Mouse (Mus musculus): ENCODE data around the gene Cabin1.

The Cabin1 gene

DNA sequence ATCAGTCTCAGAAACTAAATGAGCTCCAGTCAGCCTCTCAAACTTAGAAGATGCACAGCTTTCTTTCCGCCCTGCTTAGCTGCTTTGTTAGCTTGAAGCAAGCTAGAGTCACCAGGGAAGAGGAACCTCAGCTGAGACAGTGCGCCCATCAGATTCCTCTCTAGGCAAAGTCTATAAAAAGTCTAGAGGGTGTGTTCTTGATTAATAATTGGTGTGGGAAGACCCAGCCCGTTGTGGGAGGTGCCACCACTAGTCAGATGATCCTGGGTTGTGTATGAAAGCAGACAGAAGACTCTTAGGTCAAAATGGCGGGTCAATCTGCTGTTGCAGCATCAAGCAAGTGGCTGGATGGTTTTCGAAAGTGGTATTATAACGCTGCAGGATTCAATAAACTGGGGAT, 2.7 kb upstream of the Cabin1 start:
- DNase-seq (ENCODE audit: low spot score) = no peak

DNA sequence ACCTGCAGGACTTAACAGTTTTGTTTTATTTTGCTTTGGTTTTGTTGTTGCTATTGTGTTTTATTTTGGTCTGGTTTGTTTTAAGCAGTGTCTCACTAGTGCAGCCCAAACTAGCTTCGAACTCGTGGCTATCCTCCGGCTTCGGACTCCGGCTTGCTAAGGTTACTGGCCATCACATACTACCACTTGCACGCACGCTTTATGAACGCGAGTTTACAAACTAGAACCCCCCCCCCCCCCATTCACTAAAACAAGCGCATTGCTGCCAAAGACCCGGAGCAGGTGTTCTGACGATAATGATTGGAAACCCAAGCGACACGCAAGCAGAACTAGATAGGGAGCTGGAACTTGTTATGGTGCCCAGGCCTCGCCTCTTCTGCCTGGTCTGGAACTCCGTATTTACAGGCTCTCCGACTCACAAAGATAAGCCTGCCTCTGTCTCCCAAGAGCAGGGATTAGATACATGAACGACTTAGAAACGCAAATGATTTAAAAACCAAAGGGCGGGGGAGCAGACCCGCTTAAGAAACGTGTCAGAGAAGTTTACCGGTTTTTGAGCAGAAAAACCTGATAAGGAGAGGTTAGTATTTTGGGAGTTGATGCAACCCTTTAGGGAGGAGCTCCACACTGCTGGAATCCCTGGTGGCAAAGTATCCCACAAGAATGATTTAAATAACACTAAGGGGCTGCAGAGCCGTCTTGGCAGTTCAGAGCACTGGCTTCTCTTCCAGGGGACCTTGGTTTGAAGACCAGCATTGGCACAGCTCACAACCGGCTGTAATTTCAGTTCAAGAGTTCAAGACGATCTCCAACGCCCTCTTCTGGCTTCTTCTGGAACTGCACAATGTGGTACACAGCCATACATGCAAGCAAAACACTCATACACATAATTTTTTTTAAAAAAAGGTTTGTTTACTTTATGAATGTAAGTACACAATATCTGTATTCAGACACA, 655 bp upstream of the Cabin1 start:
- peak; percentile 62 for DNase-seq (ENCODE audit: low spot score)

DNA sequence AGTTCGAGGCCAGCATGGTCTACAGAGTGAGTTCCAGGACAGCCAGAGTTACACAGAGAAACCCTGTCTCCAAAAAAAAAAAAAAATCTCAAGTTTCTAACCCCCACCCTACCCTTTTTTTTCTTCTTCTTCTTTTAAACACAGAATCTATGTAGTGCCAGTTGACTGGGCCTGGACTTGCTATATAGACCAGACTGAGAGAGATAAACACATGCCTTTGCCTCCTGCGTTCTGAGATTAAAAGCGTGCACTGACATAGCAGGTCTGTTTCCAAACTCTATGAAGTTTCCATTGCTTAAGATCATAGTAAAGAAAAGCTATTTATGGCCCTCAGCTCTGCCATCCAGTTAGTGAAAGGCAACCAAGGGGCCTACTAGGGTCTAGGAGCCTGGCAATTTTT, 1.7 kb downstream of the Cabin1 start:
- DNase-seq (ENCODE audit: low spot score) = no peak

DNA sequence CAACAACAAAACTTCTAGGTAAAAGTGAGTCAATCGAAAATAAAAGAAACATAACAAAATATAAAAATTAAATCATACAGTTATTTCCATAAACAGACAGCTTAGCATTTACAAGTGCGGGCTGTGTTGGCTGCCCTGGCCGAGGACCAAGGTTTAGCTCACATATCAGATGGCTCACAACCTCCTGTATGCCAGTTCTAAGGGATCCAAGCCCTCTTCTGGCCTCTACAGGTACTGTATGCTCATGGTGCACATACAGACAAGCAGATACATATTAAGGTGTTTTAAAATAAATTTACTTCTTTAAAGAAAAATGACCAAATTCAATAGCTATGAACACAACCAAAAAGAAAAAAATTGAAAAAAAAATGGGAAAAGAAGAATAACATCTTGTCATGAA, 3.8 kb downstream of the Cabin1 start:
- no peak for DNase-seq (ENCODE audit: low spot score)

DNA sequence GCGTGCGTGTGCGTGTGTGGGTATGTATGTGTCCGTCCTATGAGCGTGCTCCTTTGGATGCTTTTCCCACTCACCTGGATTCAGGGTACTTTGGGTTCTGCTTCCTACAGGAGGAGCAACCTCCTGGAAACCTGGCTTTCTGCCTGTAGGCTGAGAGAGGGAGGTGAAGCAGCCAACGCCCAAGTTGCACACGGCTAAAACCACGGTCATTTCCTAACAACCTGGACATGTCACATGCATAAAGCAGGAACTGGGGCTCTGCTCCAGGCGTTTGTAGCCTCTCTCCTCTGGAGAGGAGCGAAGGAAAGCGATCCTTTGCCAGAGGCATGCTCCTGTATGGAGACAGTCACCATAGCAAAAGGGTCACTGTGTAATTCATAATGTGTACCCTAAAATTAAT, 7.4 kb downstream of the Cabin1 start:
- no peak for DNase-seq (ENCODE audit: low spot score)

DNA sequence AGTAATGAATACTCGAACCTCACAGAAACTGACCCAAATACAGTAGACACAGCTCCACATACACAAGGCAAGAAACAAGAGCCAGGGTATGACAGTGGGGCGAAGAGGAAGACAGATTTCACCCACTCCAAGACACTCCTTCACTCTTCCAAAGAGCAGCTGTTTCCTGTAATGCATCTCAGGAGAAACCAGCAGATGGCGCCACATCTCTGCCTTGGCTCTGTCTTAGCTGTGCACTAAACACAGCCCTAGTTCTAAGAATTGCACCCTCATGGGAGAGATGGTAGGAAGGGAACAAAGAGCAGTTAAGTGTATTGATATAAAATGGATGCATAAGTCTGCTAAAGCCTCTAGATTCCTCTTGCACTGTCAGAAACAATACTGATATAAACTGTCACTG, 20.1 kb downstream of the Cabin1 start:
- DNase-seq (ENCODE audit: low spot score) = peak; percentile 40

DNA sequence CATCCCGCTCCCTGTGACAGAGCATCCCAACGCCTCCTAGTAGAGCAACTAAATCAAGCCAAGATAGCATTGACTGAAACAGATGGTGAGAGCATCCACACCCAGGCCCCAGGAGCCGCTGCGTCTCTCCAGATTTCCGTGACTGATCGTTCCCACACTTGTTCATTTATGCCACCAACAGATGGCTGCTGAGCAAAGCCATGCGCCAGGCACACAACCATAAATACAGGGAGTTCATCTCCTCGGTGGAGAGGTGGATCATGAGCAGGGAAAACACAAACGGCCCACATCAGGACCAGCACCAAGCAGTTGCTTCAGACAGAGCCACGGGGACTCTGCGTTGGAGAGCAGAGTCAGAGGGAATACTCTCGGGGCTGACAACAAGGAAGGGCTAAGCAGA, 20.8 kb downstream of the Cabin1 start:
- no peak for DNase-seq (ENCODE audit: low spot score)

DNA sequence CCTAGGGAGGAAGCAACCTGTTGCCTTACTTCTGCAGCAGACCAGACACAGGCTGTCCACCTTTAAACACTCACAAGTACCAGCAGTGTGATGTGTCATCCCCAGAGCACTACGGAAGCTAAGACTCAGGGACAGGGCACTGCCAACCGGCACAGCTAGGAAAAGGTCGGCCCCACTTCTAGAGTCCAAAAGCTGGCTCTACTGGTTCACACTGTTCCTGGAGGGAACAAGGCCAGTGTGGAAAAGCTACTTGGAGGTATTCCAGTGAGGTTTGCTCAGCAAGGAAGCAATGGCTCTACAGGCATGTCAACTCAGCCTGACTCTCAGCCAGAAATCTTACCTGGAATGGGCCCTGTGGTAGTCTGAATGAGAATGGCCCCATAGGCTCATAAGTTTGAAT, 23.3 kb downstream of the Cabin1 start:
- DNase-seq (ENCODE audit: low spot score) = no peak

DNA sequence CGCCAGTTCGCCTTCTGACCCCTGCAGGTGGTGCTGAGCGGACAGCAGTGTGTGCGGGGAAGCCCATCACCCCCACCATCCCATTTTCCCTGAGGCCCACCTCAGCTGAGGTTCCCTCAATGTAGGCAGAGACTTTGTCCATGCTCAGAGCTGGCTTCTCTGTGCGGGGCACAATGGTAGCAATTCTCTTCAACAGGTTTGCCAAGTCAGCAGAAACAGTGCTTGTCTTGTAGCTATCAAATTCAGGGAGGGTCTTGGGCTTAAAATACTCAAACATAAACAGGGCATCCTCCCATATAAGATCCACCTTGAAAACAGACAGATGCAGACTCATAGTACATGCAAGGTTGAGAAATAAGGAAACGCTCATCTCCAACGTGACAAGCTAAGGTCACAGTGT, 38.7 kb downstream of the Cabin1 start:
- DNase-seq (ENCODE audit: low spot score) = no peak

DNA sequence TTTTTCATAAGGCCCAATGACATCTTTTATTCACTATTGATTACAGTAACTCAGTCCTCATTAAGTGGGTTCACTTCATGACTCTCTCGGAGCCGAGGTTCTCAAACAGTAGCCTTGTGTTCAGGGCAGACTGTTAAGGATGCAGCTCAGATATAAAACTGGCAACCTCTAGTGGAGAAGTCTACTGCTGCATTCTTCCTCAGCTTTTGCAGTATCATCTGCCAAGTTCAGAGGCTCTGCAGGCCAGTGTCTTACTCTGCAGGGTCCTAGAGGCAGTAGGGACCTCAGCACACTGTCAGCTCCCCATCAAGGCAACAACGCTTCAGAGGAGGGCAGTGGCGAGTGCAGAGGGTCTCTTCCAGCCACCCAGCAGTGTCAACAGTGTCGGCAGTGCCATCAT, 43.9 kb downstream of the Cabin1 start:
- DNase-seq (ENCODE audit: low spot score) = no peak

DNA sequence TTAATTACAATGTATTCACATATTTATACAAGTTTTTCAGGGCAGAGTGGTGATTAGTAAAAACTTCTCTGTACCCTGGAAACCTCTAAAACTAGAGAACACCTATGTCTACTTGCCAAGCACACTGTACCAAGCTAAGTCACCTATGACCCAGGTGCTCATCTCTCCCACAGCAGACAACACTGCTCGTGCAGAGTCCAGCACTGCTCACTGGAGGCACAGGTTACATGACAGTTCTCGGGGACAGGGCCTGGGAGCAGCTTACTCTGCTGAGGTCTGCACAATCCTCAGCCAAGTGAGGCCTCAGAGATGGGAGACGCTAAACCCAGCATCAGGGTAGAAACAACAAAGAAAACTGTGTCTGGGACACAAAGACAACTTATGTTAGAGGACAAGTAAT, 49.3 kb downstream of the Cabin1 start:
- no peak for DNase-seq (ENCODE audit: low spot score)

DNA sequence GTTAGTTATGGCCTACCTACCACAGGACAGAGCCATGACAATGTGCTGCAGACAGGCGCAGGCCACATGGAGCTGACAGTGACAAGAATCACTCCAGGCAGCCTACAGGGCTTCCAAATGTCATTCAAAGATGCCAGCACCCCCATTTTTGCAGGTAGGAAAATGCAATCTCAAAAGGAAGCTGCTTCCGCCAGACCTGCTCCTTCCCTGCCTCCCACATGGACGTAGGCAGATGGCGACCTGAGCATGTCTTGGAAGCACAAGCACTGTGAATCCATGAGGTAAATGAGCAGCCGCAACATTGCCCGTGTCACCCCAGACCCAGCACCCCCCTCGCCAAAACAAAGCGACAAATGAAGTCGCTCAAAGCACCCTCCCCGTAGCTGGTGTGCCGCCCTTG, 51.1 kb downstream of the Cabin1 start:
- no peak for DNase-seq (ENCODE audit: low spot score)

DNA sequence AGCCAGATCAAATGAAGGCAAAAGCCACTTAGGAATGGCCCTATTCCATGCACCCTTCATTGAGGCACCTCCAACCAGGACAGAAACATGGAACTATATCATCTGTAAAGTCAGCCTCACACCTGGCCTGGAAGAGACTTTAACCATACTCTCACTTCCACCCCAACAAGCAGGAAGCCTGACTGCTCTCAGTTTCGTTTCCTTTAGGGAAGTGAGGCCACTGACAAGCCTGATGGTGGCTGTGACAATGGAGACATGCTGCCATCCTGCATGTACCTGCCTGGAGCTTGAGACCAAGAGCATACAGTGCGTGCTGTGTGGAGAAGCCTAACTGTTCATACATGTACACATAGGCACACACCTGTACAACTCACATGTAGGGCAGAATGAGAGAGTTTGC, 53.9 kb downstream of the Cabin1 start:
- no peak for DNase-seq (ENCODE audit: low spot score)

DNA sequence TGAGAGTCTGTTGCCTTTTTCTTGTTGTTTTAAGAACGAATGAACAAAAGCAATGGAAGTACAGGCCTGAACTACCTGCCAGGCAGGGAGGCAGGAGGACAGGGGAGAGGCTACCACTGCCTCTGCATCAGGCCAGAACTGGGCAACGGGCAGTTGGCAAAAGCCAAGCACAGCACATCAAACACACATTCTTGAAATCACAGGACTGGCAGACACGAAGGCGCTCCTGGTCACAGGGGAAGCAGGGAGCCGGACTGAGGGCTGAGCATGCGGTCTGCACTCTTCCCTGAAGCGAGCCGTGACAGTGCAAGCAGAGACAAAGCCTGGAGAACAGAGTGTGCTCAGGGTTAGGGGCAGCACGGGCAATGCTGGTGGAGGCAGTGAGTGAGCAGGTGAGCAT, 54.9 kb downstream of the Cabin1 start:
- DNase-seq (ENCODE audit: low spot score) = no peak

DNA sequence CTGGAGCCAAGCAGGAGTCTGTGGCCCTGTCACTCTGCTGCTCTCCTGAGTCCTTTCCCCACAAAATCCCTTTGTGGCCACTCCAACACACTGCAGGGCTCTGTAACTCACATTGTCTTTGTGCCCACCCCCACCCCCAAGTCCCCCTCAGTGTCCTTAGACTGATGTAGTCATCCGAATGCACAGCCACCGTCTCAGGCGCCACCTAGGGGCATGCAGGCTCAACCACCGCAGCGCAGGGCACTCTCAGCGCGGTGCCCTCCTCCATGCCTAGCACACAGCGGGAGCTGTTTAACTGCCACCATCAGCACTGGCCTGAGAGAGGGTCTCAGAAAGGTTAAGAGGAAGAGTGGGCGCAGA, 55.5 kb downstream of the Cabin1 start:
- DNase-seq (ENCODE audit: low spot score) = no peak

DNA sequence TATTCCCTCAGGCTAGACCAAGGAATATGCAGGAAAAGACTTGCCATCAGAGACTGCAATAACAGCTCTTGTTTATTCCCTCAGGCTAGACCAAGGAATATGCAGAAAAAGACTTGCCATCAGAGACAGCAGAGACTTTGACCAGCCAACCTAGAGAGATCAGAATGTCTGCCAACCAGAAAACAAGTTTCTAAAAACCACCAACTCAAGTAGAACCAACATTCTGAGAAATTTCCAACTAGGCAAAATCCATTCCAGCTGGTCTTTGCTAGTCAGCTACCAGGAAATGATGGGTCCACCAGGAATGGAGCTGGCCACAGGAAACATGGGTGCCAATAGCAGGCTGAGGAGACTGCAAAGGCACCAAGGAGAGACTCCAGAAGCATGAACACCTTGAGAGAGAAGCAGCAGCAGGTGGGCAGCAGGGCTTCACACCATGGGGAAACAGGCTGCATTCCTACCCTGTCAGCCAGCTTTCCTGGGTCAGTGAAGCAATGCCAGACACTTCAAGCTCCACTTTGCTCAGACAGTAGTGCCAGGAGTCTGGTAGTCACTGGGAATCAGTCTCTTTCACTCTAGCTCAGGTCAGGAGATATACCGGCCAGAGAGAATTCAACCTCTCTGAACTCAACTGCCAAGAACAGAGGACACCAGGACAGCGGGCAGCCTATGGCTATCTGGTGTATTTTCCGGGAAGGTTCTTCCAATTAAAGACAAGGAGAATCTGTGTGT, 56.1 kb downstream of the Cabin1 start:
- no peak for DNase-seq (ENCODE audit: low spot score)

DNA sequence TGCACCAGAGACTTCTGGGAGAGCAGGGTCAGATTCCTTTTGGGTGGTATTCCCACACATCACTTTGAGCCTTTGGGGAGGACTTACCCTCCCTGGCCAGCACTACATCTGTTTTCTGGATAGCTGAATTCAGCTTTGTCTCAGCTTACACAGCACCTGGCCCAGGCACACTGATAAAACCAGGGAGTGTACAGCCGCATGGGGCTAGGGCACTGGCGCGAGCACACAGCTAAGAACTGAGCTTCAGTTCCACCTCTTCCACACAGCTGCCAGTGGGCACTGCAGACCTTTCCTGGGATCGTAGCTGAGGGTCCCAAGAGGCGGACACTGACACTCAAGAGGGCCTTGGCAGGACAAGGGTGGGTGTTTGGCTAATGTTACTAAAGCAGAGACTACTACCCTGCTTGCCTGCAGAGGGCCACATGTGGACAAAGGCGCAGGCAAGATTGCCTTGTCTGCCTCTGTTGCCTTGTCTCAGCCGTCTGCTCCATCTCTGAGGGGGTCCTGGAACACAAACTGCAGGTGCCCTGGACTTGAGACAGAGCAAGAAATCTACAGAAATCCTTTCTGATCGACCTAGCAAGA, 57.4 kb downstream of the Cabin1 start:
- DNase-seq (ENCODE audit: low spot score) = no peak

DNA sequence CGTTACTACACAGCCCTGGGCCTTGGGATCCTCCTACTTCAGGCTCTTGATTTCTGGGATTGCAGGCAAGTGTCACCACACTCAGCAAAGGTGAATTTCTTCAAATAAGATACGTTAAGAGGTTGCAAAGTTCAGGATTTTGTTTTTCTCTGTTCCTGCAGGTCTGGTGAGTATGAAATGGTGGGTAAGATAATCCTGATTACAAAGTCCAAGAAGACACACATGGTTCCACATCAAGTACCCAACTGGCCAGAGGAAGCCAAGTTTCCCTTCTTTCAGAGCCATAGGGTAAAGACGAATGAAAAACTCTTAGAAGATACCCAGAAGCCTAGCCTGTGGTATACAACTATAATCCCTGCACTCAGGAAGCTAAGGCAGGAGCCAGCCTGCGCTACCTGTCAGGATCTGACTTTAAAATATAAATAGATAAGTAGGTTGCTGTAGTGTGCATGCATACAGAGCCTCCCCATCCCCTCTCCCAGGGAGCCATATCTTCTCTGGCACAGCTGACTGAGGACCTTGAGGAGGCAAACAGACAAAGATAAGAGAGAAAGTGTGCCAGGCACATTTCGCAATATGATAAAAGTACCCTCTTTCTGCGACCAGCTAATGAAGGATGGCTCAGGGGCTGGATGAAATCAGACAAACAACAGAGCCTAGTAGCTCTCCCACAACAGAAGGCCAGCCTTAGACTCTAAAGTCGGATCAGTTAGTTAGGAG, 58.3 kb downstream of the Cabin1 start:
- DNase-seq (ENCODE audit: low spot score) = peak; percentile 52

DNA sequence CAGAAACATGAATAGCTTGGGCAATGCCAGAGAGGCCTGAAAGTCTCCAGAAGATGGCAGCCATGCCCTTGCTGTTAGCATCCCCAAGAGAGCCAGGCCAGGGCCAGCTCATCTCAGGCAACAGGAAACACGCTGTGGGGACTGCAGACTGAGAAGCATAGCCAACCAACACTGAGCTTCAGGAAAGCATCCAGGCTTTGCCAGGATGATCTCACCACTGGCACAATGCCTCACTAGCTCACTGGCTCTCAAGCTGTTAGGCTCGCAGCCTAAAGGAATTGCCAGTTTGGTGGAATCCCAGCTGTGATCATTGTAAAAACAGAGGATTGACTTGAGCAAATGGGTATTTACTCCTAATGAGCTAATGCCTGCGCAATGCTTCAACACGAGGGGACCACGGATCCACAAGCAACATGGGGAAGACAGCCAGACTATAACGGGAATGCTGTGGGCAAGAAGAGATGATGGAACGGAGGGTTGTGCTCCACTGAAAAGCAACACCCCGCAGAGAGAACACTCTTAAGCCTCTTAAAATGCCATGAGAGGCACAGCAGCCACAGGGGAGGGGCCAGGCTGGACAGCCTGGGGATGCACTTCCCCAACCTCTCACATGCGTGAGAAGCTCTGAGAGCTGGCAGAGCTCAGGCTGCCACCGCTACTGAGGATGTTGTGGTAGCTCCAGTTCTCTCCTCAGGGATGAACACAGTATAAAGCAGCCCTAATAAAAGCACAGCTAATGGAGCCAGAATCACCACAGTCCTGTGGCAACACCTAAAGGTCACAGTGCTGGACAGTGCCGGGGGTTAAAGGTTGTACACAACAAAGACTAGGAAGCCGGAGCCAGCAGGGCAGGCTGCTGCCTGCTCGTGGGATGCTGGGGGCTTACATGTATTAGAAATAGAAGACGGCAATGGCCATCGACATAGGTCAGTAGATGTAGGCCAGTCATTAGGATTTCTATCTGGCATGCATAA, 59.6 kb downstream of the Cabin1 start:
- peak; percentile 68 for DNase-seq (ENCODE audit: low spot score)

DNA sequence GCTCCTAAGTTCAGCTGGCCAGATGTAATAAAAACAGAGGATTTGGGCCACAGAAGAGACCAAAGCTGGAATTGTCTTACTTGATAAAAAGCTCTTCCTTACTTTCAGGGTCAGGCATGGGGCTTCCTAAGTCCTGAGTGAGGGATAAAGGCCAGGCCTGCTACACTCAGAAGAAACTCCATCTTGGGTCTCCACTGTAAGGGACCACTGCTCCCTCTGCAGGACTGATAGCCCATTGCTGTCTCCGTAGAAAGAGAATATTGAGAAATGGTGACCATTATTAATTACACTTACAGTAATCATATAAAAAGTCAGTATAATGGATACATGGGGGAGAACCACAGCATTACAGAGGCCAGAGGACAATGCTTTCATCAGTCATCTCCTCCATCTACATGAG, 60.6 kb downstream of the Cabin1 start:
- DNase-seq (ENCODE audit: low spot score) = no peak

DNA sequence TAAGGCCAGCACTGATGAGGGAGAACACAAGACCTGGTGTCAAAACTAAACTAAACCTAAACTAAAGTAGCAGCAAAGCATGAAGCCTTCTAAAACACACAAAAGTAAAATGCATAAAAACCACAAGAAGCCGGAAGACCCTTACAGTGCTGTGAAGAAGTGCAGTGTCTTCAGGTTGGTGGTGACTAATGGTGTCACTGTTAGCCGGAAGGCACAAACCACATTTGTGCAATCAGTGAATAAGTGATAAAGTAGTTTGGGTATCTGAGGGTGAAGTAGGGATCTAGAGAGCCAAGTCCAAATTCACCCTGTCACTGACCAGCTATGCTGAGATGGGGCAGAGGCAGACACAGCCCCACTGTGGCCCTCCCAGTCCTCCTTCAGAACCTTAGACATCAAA, 61.6 kb downstream of the Cabin1 start:
- DNase-seq (ENCODE audit: low spot score) = no peak

Measured in testis, postnatal 14 days (tissue).